Mouse (Mus musculus) MEL (cell line): ENCODE data around the gene Ubap2l. TPM values are rescaled to one million over a fixed set of nuclear protein-coding genes. Genes with fewer than 3 reads are reported as not detected.

Experiments
- DNase-seq: peaks from one replicate; pipeline ENCODE4 v3.0.0; 2011; ENCODE audit warnings: low read depth, low spot score
- H3K27ac ChIP-seq: 2 replicates; pipeline ENCODE4 v1.5.1; 2012; ENCODE audit warnings: low read depth, mild to moderate bottlenecking, control low read depth, low read length, moderate library complexity; ENCODE audit not compliant: control insufficient read depth
- H3K27me3 ChIP-seq, 2 experiments: fragments of 150-350 bp in 1 of 2; sonication (generic) in 1 of 2; 2 replicates each; pipeline ENCODE4 v1.6.1; 2012; ENCODE audit warnings: low read length in 2 of 2, mild to moderate bottlenecking in 2 of 2, improper control_type of control experiment in 1 of 2, moderate library complexity in 1 of 2; ENCODE audit not compliant: insufficient read depth in 2 of 2, control insufficient read depth in 1 of 2
- H3K36me3 ChIP-seq, 2 experiments: 2 replicates each; pipeline ENCODE4 v1.6.1; 2012 to 2014; ENCODE audit warnings: low read length in 2 of 2, improper control_type of control experiment in 1 of 2, inconsistent platforms in 1 of 2, mild to moderate bottlenecking in 1 of 2; ENCODE audit not compliant: insufficient read depth in 2 of 2, control insufficient read depth in 1 of 2
- H3K4me1 ChIP-seq, 2 experiments: fragments of 150-350 bp in 1 of 2; sonication (generic) in 1 of 2; 2 replicates each; pipeline ENCODE4 v1.6.1; 2012; ENCODE audit warnings: low read length in 2 of 2, improper control_type of control experiment in 1 of 2, mild to moderate bottlenecking in 1 of 2; ENCODE audit not compliant: insufficient read depth in 2 of 2, control insufficient read depth in 1 of 2
- H3K4me3 ChIP-seq, 2 experiments: fragments of 150-350 bp in 1 of 2; sonication (generic) in 1 of 2; 2 replicates each; pipeline ENCODE4 v1.5.1; 2012; ENCODE audit warnings: low read depth in 2 of 2, low read length in 2 of 2, mild to moderate bottlenecking in 2 of 2, moderate library complexity in 2 of 2, control low read depth in 1 of 2, improper control_type of control experiment in 1 of 2; ENCODE audit not compliant: control insufficient read depth in 1 of 2, insufficient read depth in 1 of 2
- H3K79me2 ChIP-seq: 2 replicates; pipeline ENCODE4 v1.6.1; 2012; ENCODE audit warnings: mild to moderate bottlenecking, low read length, moderate library complexity; ENCODE audit not compliant: control insufficient read depth, poor library complexity, insufficient read depth
- H3K9ac ChIP-seq: 2 replicates; pipeline ENCODE4 v1.6.1; 2012; ENCODE audit warnings: low read depth, mild to moderate bottlenecking, control low read depth, low read length, moderate library complexity; ENCODE audit not compliant: control insufficient read depth, poor library complexity, severe bottlenecking
- H3K9me3 ChIP-seq: fragments of 150-350 bp; sonication (generic); replicated peaks from 2 replicates; pipeline ENCODE4 v1.6.1; 2012; ENCODE audit warnings: mild to moderate bottlenecking, low read length, improper control_type of control experiment, moderate library complexity; ENCODE audit not compliant: insufficient read depth
- BHLHE40 ChIP-seq: IDR thresholded peaks from 2 replicates; pipeline ENCODE4 v1.6.1; 2012; ENCODE audit warnings: low read depth, mild to moderate bottlenecking, inconsistent platforms, low read length, improper control_type of control experiment, borderline replicate concordance
- CHD1 ChIP-seq: IDR thresholded peaks from 2 replicates; pipeline ENCODE4 v1.6.1; 2012; ENCODE audit warnings: low read depth, mild to moderate bottlenecking, inconsistent platforms, low read length, improper control_type of control experiment
- CHD2 ChIP-seq: IDR thresholded peaks from 2 replicates; pipeline ENCODE4 v1.6.1; 2011; ENCODE audit warnings: low read length, improper control_type of control experiment
- CTCF ChIP-seq, 3 experiments: IDR thresholded peaks in 2 of 3; conservative IDR thresholded peaks in 1 of 3; 2 replicates each; pipeline ENCODE4 v1.5.1; 2011 to 2012; ENCODE audit warnings: low read length in 3 of 3, low read depth in 2 of 3, mild to moderate bottlenecking in 2 of 3, improper control_type of control experiment in 1 of 3, inconsistent platforms in 1 of 3, mixed read lengths in 1 of 3, moderate library complexity in 1 of 3; ENCODE audit not compliant: control insufficient read depth in 1 of 3, insufficient read depth in 1 of 3, poor library complexity in 1 of 3, severe bottlenecking in 1 of 3
- E2F4 ChIP-seq: IDR thresholded peaks from 2 replicates; pipeline ENCODE4 v1.6.1; 2011; ENCODE audit warnings: low read depth, low read length, improper control_type of control experiment, borderline replicate concordance
- ELF1 ChIP-seq: IDR thresholded peaks from 2 replicates; pipeline ENCODE4 v1.6.1; 2014; ENCODE audit warnings: low read depth, mild to moderate bottlenecking, inconsistent platforms, low read length, improper control_type of control experiment, moderate library complexity
- EP300 ChIP-seq, 2 experiments: IDR thresholded peaks; 2 replicates each; pipeline ENCODE4 v1.6.1; 2011; ENCODE audit warnings: improper control_type of control experiment in 2 of 2, low read length in 2 of 2, low read depth in 1 of 2, mild to moderate bottlenecking in 1 of 2
- GABPA ChIP-seq: IDR thresholded peaks from 2 replicates; pipeline ENCODE4 v1.6.1; 2012; ENCODE audit warnings: low read depth, mild to moderate bottlenecking, inconsistent platforms, low read length, improper control_type of control experiment, moderate library complexity
- GATA1 ChIP-seq: IDR thresholded peaks from 2 replicates; pipeline ENCODE4 v1.6.1; 2011; ENCODE audit warnings: low read depth, low read length, improper control_type of control experiment
- HCFC1 ChIP-seq: IDR thresholded peaks from 2 replicates; pipeline ENCODE4 v1.6.1; 2012; ENCODE audit warnings: low read depth, mild to moderate bottlenecking, inconsistent platforms, low read length, improper control_type of control experiment, moderate library complexity
- MAFK ChIP-seq: IDR thresholded peaks from 2 replicates; pipeline ENCODE4 v1.6.1; 2011; ENCODE audit warnings: low read depth, mild to moderate bottlenecking, low read length, improper control_type of control experiment, borderline replicate concordance
- MAX ChIP-seq: IDR thresholded peaks from 2 replicates; pipeline ENCODE4 v1.6.1; 2011; ENCODE audit warnings: low read length, improper control_type of control experiment
- MEF2A ChIP-seq: IDR thresholded peaks from 2 replicates; pipeline ENCODE4 v1.6.1; 2014; ENCODE audit warnings: low read depth, mild to moderate bottlenecking, inconsistent platforms, low read length, improper control_type of control experiment; ENCODE audit not compliant: poor library complexity, insufficient replicate concordance, severe bottlenecking; ENCODE audit errors: extremely low read depth
- MXI1 ChIP-seq: IDR thresholded peaks from 2 replicates; pipeline ENCODE4 v1.6.1; 2011; ENCODE audit warnings: mild to moderate bottlenecking, low read depth, low read length, improper control_type of control experiment
- MYB ChIP-seq: IDR thresholded peaks from 2 replicates; pipeline ENCODE4 v1.6.1; 2011; ENCODE audit warnings: mild to moderate bottlenecking, low read depth, low read length, improper control_type of control experiment
- MYC ChIP-seq: IDR thresholded peaks from 2 replicates; pipeline ENCODE4 v1.6.1; 2011; ENCODE audit warnings: low read depth, mild to moderate bottlenecking, low read length, improper control_type of control experiment, moderate library complexity
- NELFE ChIP-seq: IDR thresholded peaks from 2 replicates; pipeline ENCODE4 v1.6.1; 2011; ENCODE audit warnings: low read depth, low read length, improper control_type of control experiment
- NRF1 ChIP-seq: IDR thresholded peaks from 2 replicates; pipeline ENCODE4 v1.6.1; 2014; ENCODE audit warnings: low read depth, mild to moderate bottlenecking, inconsistent platforms, low read length, improper control_type of control experiment, moderate library complexity; ENCODE audit not compliant: poor library complexity, insufficient read depth, severe bottlenecking
- POLR2A ChIP-seq, 2 experiments: IDR thresholded peaks; 2 replicates each; pipeline ENCODE4 v1.6.1; 2011 to 2012; ENCODE audit warnings: low read length in 2 of 2, mild to moderate bottlenecking in 2 of 2, control low read depth in 1 of 2, improper control_type of control experiment in 1 of 2, low read depth in 1 of 2, moderate library complexity in 1 of 2; ENCODE audit not compliant: control insufficient read depth in 1 of 2, insufficient read depth in 1 of 2, poor library complexity in 1 of 2
- POLR2AphosphoS2 ChIP-seq: IDR thresholded peaks from 2 replicates; pipeline ENCODE4 v1.6.1; 2011; ENCODE audit warnings: low read length, improper control_type of control experiment
- POLR2AphosphoS5 ChIP-seq: IDR thresholded peaks from 2 replicates; pipeline ENCODE4 v1.6.1; 2012; ENCODE audit warnings: low read depth, borderline replicate concordance, mild to moderate bottlenecking, inconsistent platforms, low read length, moderate library complexity, mixed read lengths
- RAD21 ChIP-seq: IDR thresholded peaks from 2 replicates; pipeline ENCODE4 v1.6.1; 2011; ENCODE audit warnings: mild to moderate bottlenecking, low read depth, low read length, improper control_type of control experiment
- SMC3 ChIP-seq: IDR thresholded peaks from 2 replicates; pipeline ENCODE4 v1.6.1; 2011; ENCODE audit warnings: low read depth, low read length, improper control_type of control experiment
- TAL1 ChIP-seq: IDR thresholded peaks from 2 replicates; pipeline ENCODE4 v1.6.1; 2012; ENCODE audit warnings: mild to moderate bottlenecking, inconsistent platforms, low read length, moderate library complexity, mixed read lengths
- TBP ChIP-seq: IDR thresholded peaks from 2 replicates; pipeline ENCODE4 v1.8.0; 2011; ENCODE audit warnings: low read depth, low read length, improper control_type of control experiment
- TCF12 ChIP-seq: IDR thresholded peaks from 2 replicates; pipeline ENCODE4 v1.6.1; 2014; ENCODE audit warnings: low read depth, mild to moderate bottlenecking, inconsistent platforms, low read length, improper control_type of control experiment, moderate library complexity
- USF1 ChIP-seq: IDR thresholded peaks from 2 replicates; pipeline ENCODE4 v1.6.1; 2014; ENCODE audit warnings: low read depth, mild to moderate bottlenecking, inconsistent platforms, low read length, improper control_type of control experiment, moderate library complexity
- ZC3H11A ChIP-seq: IDR thresholded peaks from 2 replicates; pipeline ENCODE4 v1.6.1; 2012; ENCODE audit warnings: low read depth, mild to moderate bottlenecking, inconsistent platforms, low read length, improper control_type of control experiment
- ZKSCAN1 ChIP-seq: IDR thresholded peaks from 2 replicates; pipeline ENCODE4 v1.6.1; 2012; ENCODE audit warnings: low read depth, mild to moderate bottlenecking, inconsistent platforms, low read length, improper control_type of control experiment, moderate library complexity
- ZNF384 ChIP-seq: IDR thresholded peaks from 2 replicates; pipeline ENCODE4 v1.6.1; 2012; ENCODE audit warnings: low read depth, mild to moderate bottlenecking, inconsistent platforms, low read length, improper control_type of control experiment
- polyA plus RNA-seq, 2 experiments: library from polyadenylated mRNA; stranded (reverse) in 1 of 2; unstranded in 1 of 2; fragments of >175 nt in 1 of 2; fragments of >200 nt in 1 of 2; gene quantifications; 2 replicates each; pipeline versions ENCODE4 v1.2.1 to v1.2.4; 2012; ENCODE audit warnings: low replicate concordance in 2 of 2, low read depth in 1 of 2; ENCODE audit not compliant: insufficient read length in 2 of 2, insufficient read depth in 1 of 2, missing spikeins in 1 of 2
- total RNA-seq: library from RNA; depleted of rRNA; stranded (reverse); fragments of 300-350 nt; gene quantifications from 2 replicates; pipeline ENCODE4 v1.2.3, GENCODE M21; 2012

The Ubap2l gene
- total and polyA plus RNA-seq, 3 experiments = 107 to 442 (median 247) TPM

DNA sequence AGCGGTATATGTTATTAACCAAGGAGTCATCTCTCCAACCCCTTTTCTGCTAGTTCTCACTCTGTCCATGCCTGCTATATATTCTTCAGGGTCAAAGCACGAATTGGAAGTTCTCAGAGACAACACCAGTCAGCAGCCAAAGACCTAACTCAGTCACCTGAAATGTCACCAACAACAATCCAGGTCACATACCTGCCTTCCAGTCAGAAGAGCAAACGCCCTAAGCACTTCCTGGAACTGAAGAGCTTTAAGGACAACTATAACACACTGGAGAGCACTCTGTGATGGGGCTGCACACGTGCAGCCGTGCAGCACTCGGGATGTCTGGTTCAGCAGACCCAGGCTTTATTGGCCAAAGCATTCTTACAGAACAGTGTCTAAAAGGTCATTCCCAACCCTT is 9.1 kb upstream of the Ubap2l start:
- H3K9ac ChIP-seq = no peak overlapping the region
- no peaks in the 10 kb centered on the region for H3K9me3 ChIP-seq
- no peaks in the 10 kb centered on the region for H3K27me3 ChIP-seq
- H3K36me3 ChIP-seq = peaks cover 1 to 28% of the 10 kb centered on the region in 2 experiments; a peak in 3 of 4 replicates
- no peak overlapping the region for H3K4me3 ChIP-seq
- TF ChIP-seq NRF1 = no peak
- no peak for TF ChIP-seq RAD21
- no peak for TF ChIP-seq HCFC1
- no peak for TF ChIP-seq CHD2
- TF ChIP-seq MYB = no peak
- no peak for TF ChIP-seq E2F4
- no peak for TF ChIP-seq EP300 (IDR thresholded peaks at IDR 0.05; ENCODE audit: low read depth in 1 of 2, low read length in 2 of 2)
- TF ChIP-seq USF1 = no peak
- no peak for TF ChIP-seq MXI1
- no peak for TF ChIP-seq POLR2AphosphoS2
- TF ChIP-seq BHLHE40 = no peak
- TF ChIP-seq NELFE = no peak
- TF ChIP-seq ELF1 = no peak
- no peak for TF ChIP-seq TCF12
- no peak for TF ChIP-seq TBP
- TF ChIP-seq TAL1 = no peak
- TF ChIP-seq ZC3H11A = no peak
- no peak for TF ChIP-seq POLR2AphosphoS5
- TF ChIP-seq, all 39 proteins: peak for 0
- H3K27ac ChIP-seq = no peak overlapping the region
- no peaks in the 10 kb centered on the region for H3K4me1 ChIP-seq
- DNase-seq = no peak
- peaks cover 2% of the 10 kb centered on the region; the same call in 1 of the 2 replicates for H3K79me2 ChIP-seq

- Histone ChIP-seq H3K79me2 (peaks cover 64% of the 10 kb centered on the region), H3K27me3 (no peaks in the 10 kb centered on the region), H3K9me3 (no peaks in the 10 kb centered on the region), H3K9ac (peak within 1 kb of the TSS; percentile 98), H3K27ac (peak within 1 kb of the TSS; percentile 88), H3K36me3 (peaks cover 35 to 50% of the 10 kb centered on the region in 2 experiments), H3K4me1 (peaks cover 11 to 14% of the 10 kb centered on the region in 2 experiments), H3K4me3 (peak within 1 kb of the TSS; percentile 94 to 96)
- peak; percentile 87 for DNase-seq
- TF ChIP-seq MAX = 0 out of 2 replicates have a peak, but pooled peaks have one; percentile 66
- peak; percentile 19; the same call in 1 of the 2 replicates for TF ChIP-seq POLR2AphosphoS2
- peak; percentile 40 to 69; a peak in 3 of 4 replicates for TF ChIP-seq POLR2A (IDR thresholded peaks at IDR 0.05; ENCODE audit: control insufficient read depth in 1 of 2, insufficient read depth in 1 of 2, low read depth in 1 of 2, low read length in 2 of 2, poor library complexity in 1 of 2)
- peak; percentile 85; the same call in 1 of the 2 replicates for TF ChIP-seq CHD1
- no peak for TF ChIP-seq SMC3
- TF ChIP-seq MEF2A = no peak
- no peak for TF ChIP-seq RAD21
- no peak for TF ChIP-seq GATA1
- TF ChIP-seq HCFC1 = peak; percentile 75
- TF ChIP-seq GABPA = no peak
- TF ChIP-seq ZNF384 = no peak
- no peak for TF ChIP-seq CTCF (IDR thresholded peaks at IDR 0.05 in 2 of 3, conservative IDR thresholded peaks at IDR 0.05 in 1 of 3; ENCODE audit: control insufficient read depth in 1 of 3, insufficient read depth in 1 of 3, low read depth in 2 of 3, low read length in 3 of 3, poor library complexity in 1 of 3, severe bottlenecking in 1 of 3)
- TF ChIP-seq MAFK = no peak
- TF ChIP-seq ZC3H11A = no peak
- peak; percentile 54; the same call in 1 of the 2 replicates for TF ChIP-seq ELF1
- TF ChIP-seq MYC = peak; percentile 72
- TF ChIP-seq ZKSCAN1 = no peak
- no peak for TF ChIP-seq CHD2
Measured at GRCm38 (mm10) chr3:90051441-90052350, 732 bp downstream of the Ubap2l start, which contains the start of gene 4933434E20Rik. Gene 4933434E20Rik (plus strand): TSS chr3:90051636.
